Comparison of ENCODE assay signal across 24 mouse cellular contexts in genomic region chr7:111840826-111841225, GRCm38 (mm10).
"Had no signal": no experiment of that assay in that cellular context is flagged by ENCODE, and none has a peak within 500 bp of the region (broad histone marks: within the 10 kb centered on the region; RNA-seq: fewer than 3 reads in every experiment).

No protein-coding gene starts in this region.

- ATAC-seq: hindbrain, postnatal 0 days; intestine, embryonic 16.5 days; liver, postnatal 0 days had no signal

- H3K27me3 ChIP-seq: heart, embryonic 13.5 days; heart, embryonic 15.5 days; hindbrain, embryonic 13.5 days; hindbrain, embryonic 15.5 days; kidney, embryonic 15.5 days; limb, embryonic 12.5 days; liver, embryonic 13.5 days; liver, embryonic 15.5 days had no signal

- DNase-seq: gastrocnemius, postnatal 14 days; gastrocnemius, postnatal 36 days; heart, adult 11 months; heart, adult 2 months; heart, postnatal 14 days; heart, postnatal 36 days; kidney, adult 11 months; kidney, adult 8-10 months; kidney, postnatal 14 days; kidney, postnatal 36 days; layer of hippocampus, adult 9-11 months; layer of hippocampus, postnatal 36 days; liver; liver, embryonic 13.5 days; liver, postnatal 0 days had no signal
